Mouse (Mus musculus) right cerebral cortex, postnatal 25 days (tissue): ENCODE data around the gene Pam16.
"Not testable (repeated sequence)": the region's sequence is repeated elsewhere in the genome, so short reads cannot be mapped to it uniquely, and the experiment has no call there.

Experiments used
- DNase-seq: peaks from one replicate; pipeline ENCODE4 v3.0.0; 2022

Gene Pam16

DNA sequence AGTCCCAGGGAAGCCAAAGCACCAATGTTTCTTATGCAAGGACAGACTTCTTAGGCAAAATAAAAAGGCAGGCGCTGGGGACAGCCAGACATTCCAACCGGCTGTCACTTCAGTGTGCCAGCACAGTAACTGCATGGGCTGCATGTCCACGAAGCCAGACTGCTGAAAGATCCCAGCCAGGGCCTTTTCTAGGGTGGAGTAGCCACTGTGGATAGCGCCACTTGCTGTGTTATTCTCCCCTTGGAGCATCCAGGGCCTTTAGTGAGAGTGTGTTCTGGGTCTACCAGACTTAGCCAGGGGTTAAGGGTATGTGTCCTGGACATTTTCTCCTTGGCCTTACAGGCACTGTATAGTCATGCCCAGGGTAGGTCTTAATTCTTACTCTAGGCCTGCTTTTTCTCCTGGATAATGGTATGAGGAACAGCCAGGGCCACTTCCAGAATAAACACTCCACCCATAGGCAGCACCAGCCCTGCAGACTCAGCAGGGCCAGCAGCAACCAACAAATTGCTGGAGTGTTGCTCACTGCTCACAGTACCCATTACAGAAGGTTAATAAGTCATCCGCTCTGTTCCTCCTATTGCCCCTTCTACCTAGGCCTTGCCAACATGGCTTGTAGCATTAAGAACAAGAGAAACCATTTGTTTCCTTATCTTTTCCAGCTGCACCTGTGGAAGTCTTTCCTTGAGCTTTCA, 37.1 kb downstream of the Pam16 start:
- no peak for DNase-seq

DNA sequence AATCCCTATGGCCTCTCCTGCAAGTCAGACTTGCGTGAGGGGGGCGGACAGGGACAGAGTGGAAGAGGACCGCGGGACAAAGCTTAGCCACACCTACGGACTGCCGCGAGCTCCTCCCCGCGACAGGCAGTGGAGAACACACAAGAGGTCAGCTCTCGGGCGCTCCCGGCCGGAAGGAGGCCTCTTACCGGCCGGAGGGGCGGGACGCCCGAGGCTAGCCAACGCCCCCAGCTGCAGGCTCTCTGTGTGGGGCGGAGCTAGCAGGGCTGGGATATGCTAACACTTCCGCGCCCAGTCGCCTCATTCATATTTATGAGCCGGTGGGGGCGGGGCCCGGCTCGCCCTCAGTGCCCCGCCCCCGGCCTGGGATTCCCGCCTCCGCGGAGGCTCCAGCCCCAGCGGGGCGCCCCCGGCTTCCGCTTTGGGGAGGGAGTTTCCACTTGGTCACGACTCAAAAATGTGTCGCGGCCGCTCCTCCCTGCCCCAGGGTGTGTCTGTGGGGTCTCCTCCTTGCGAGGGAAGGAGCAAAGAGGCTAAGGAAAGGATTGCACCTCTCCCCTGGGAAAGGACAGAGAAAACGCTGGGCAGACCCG, 38.2 kb downstream of the Pam16 start:
- DNase-seq, result peak; percentile 85

DNA sequence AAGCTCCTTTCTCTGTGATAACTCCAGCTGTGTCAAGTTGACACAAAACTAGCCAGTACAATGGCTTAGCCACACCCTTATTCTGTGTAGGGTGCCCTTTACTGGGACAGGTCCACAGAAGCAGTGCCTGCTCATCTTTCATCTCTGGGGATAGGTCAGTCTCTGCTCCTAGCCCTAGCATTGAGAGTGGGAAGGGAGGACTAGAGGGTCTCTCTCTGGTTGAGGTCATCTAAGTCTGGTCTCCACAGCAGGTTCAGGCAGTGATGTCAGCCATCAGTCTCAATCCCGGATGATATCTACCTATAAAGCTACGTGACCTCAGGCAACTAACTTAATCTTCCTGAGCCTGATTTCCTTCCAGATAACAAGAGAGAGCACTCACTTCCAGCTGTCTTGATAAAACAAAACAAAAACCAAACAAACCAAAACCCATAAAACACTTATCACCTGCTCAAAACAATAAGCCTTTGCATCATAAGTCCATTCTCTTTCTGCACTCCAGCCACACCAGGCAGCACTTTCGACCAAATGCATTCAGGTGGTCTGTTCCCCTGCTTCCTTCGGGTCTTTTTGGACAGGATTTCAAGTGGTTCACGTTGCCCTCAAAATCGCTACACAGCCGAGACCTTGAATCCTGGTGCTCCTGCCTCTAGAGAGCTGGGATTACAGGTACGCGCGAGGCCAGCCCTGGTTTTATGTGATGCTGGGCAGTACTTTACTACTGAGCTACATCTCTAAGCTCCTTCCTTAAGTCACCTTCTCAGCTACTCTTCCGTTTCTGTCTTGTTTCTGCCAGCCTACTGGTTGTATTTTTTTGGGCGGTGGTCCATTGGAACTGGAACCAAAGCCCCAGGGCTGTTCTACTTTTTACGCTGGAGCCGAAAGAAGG, 38.9 kb downstream of the Pam16 start:
- no peak for DNase-seq

DNA sequence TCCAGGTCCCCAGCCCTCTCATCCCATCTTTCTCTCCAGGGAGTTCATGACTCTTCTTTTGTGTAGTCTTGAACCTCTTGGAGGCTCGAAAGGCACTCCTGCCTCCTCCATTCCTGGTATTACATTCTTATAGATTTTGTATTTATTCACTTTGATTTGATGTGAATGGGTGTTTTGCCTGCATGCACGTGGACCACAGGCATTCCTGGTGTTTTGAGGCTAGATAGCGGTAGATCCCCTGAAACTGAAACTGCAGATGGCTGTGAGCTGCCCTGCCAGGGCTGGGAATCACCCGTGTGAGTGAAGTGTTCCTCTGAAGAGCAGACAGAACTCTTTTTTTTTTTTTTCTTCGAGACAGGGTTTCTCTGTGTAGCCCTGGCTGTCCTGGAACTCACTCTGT, 40.4 kb downstream of the Pam16 start:
- DNase-seq, result no peak

DNA sequence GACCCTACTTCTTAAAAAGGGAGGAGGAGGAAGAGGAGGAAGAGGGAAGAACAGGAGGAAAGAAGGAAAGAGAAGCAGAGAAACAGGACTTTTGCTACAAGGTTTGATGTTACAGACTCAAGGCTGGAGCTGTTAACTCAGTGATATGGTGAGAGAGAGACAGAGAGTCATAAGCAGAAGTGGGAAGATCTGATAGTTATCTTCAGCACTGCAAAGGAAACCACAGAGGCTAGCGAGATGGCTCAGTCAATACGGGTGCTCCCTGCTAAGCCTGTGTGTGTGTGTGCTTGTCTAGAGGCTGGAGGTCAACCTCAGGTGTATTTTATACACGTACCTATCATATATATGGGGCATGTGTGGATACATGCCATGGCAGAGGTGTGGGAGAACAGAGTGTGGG, 41.0 kb downstream of the Pam16 start:
- DNase-seq, result no peak

DNA sequence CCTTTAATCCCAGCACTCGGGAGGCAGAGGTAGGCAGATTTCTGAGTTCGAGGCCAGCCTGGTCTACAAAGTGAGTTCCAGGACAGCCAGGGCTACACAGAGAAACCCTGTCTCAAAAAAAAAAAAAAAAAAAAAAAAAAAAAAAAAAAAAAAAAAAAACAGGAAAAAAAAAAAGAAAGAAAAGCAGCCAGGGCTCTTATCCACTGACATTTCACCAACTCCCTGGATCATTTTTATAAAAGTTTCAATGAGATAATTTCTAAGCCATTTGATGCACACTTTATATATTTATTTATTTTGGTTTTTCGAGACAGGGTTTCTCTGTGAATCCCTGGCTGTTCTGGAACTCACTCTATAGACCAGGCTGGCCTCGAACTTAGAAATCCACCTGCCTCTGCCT, 43.6 kb downstream of the Pam16 start:
- not testable (repeated sequence) for DNase-seq

DNA sequence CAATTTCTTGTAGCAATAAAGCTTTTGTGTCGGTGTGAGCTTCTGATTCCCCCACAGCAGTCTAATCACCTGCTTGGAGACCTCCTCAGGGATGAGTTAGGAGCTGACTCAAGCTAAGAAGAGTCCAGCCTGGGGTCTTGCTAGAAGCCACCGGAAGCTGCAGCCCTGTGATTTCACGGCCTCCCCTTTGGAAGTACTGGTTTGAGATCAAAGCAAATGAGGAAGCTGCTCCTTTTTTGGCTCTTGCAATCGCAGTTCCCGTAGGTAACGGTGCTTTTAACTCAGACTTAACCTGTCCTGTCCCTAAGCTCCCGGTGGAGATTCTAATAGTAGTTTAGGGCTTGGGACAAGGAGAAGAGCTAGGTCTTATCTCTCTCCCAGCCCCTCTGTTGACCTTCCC, 46.2 kb downstream of the Pam16 start:
- no peak for DNase-seq

DNA sequence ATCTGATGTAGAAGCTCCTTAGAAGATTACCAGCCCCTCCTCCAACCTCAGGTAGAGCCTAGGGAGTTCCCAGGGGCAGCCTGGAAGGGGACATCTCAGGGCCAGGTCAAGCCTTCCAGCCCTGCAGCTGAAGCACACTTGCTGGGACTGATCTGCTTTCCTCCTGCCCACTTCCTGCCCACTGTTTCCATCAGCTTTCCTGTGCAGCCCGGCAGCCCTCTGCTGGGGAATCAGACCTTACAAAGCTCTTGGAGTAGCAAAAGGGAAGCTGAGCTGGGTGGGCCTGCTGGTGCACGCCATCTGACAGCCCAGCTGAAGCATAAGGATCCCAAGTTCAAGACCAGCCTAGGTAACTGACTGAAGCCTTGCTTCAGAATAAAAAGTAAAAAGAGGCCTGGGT, 47.9 kb downstream of the Pam16 start:
- no peak for DNase-seq

DNA sequence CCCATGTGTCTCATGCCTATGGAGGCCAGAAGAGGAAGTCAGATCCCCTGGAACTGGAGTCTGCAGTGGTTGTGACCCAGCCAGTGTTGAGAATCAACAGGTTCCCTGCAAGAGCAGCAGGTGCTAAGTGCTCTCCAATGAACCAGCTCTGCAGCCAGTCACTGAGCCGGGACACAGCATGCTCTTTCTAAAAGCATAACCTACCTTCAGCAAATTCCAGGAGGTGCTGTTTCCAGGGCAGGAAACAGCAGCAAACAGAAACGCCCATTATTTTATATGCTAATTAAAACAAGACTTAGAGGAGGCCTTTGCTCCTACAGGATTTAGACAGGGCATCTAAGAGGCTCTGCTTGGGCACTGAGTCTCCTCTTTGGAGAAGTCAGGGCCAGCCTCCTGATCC, 48.8 kb downstream of the Pam16 start:
- DNase-seq, result no peak

DNA sequence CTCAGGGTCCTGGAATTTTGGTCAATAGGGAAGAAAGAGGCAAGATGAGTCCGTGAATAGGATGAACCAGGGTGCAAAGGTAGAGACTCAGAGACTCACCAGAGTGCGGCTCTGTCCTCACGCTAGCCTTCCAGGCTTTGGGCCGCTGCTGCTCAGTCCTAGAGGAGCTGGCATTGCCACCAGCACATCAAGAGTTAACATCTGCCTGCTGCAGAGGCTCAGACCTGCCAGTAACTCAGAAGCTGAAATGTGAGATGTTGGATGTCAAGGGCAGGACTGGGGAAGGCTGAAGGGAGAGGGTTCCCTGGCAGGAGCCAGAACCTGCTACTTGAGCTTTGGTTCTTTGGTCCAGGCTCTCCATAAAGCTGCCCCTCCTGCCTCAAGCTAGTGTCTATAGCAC, 54.1 kb downstream of the Pam16 start:
- no peak for DNase-seq

DNA sequence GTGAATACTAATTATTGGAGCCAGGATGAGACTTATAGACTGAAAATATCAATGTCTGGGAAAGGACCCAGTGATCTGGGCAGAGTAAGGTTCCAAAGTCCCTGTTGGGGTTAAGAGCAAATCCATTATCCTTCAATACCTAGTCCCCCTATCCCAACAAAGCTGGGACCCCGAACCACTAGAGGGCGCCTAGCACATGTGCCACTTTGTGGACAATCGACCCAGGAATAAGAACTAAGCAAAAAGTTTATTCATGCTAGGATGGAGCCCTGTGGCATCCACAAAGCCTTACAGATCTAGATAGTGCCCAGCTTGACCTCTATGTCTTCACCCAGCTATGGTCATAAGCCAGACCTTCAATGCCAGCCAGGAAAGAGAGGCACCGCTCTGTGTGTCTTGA, 56.9 kb downstream of the Pam16 start:
- peak; percentile 59 for DNase-seq
